Mouse (Mus musculus) CD4-positive helper T cell, adult 2 months (primary cell): ENCODE measurements around the gene Ntm.

Experiments
- DNase-seq: peaks from one replicate; pipeline ENCODE4 v3.0.0-alpha.2; 2012; ENCODE audit warnings: low read depth, missing footprints, low spot score

Ntm gene

DNA sequence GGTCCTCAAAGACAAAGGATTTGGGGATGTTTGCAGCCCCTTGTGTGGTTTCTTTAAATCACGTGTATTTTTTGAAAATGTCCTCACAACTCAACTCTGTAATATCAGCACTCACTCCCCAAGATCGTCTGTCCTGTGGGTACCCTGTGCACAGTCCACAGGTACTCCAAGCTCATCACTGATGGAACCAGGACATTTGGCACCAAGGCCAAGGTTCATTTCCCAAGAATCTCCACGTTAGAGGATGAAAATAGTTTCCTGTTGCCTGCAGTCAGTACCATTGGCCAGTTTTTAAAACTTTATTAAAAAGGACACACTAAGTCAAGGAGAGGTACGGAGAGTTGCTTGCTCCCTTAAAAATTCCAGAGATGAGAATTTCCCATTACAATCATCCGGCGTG lies 552.7 kb downstream of the Ntm start:
- no peak for DNase-seq

DNA sequence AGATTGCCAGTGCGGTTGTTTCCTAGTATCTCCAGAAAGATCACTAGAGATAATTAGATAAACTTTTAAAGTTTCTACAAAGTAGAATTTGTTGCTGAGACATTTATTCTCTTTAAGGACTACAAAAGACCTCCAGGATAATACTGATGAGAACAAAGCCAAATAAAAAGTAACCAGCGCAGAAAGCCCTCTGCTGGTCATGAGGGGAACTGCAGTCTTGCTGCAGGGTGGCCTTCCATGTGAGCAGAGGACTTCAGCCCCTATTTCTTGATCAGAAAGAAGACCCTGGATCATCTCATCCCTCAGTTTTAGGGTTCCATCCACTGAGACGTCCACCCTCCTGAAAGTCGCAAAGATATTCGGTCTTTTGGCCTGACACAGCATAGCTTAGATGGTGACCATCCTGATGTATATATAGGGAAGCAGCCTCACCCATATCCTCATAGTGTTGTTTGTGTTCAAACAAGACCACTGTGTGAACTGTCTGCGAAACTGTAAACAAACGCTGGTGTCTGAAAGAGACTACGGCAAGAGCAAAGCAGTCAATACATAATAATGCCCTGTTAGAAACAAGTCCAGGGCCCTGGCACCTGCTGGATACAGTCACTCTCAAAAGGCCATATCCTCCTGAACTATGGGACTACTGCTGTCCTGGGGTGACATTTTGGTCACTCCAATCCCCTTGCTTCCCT lies 553.6 kb downstream of the Ntm start:
- no peak for DNase-seq

DNA sequence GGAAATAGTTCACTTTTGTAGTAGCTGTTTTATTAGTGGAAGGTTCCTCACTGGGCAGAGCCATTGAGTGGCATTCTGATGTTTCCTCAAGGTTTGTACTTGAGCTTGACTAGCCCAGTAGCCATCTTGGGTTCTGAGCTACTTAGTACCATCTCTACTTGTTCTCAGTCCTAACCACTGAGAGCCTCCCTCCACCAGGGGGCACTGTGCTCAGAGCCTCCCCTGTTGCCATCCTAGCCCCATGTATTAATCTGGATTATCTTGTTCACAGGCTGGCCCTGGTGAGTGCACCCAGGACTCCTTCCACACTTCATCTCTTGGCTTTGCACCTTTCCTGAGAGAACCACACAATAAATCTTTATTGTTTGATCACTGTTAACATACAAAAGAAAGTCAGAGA lies 555.0 kb downstream of the Ntm start:
- no peak for DNase-seq

DNA sequence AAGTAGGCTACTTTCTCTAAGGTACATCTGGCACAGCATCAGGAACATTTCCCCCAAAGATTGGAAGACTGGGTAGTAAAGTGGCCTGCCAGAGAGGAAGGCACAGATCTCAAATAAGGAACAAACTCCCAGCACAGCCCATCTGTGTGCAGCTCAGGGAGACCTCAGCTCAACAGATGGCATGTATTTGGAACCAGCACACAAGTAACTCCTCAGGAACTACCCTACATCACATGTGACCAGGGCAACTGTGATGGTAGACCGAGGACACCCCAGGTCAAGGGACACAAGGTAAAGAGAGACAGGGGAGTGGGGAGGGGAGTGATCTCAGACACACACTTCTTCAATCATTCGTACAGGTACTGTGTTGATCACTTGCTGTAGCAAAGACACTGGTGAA lies 556.0 kb downstream of the Ntm start:
- DNase-seq, result no peak

DNA sequence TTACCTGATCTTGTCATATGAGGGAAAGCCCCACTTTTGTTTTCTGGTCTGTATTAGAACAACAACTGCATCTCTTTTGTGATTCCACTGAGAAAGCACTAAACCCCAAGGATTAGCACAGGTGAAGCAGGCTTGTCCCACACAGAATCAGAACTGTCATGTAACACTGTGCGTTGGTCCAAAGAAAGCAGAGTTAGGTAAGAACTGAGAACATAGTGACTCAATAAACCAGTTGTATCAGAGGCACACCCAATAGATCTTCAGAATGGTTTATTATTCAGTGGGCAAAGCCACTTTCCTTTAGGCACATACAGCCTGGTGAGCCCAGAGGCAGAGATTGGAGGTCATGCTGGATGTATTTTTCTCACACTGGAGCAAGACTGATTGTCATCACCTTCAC lies 556.9 kb downstream of the Ntm start:
- no peak for DNase-seq

DNA sequence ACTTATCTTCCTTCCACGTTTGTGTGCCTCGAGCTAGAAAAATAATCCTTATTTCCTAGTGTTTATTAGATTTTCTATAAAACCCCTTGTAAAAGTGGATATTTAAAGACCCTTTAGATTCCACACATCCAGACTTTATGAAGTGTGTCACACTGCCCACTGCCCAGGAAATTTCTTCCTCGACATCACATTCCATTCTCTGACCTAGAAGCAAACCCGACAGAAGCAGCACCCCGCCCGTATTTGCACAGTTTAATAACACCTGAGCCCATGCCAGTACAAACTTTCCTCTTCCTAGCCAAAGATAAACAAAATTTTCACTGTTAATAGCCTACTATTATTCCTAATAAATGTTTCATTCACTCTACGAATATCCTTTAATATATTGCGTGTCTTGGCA lies 562.8 kb downstream of the Ntm start:
- DNase-seq, result no peak

DNA sequence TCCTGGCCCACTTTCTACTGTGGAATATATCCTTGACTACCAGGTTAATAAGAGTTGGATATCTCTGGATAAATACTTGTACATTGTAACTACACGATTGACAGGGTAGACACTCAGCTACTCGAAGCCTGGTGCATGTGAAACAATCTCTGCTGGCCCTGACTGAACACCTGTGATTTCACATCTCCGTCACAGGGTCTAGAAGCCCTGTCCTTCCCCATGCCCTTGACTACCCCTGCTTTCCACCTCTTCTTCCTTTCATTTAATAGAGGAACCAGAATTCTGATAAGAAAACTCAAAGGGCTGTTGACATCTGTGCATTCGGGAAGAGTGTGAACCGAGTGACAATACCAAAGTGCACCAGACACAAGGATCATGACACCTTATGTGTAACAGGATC lies 566.8 kb downstream of the Ntm start:
- no peak for DNase-seq

DNA sequence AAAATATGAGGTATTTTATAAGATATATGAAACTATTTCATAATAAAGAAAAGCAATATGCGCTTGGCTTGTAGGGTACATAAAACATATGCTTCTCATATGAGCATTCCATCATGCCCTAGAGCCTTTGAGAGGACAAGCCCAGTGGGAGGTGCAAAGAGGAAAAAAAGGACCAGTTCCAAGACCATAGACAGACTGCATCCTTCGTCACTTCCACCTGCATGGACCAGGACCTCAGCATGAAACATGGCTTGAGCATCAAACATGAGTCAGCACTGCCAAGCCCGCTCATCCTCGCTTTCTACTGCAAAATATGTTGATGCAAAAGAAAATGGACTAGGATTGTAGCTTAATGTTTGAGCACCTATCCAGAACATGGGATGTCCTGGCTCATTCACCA lies 569.8 kb downstream of the Ntm start:
- no peak for DNase-seq

DNA sequence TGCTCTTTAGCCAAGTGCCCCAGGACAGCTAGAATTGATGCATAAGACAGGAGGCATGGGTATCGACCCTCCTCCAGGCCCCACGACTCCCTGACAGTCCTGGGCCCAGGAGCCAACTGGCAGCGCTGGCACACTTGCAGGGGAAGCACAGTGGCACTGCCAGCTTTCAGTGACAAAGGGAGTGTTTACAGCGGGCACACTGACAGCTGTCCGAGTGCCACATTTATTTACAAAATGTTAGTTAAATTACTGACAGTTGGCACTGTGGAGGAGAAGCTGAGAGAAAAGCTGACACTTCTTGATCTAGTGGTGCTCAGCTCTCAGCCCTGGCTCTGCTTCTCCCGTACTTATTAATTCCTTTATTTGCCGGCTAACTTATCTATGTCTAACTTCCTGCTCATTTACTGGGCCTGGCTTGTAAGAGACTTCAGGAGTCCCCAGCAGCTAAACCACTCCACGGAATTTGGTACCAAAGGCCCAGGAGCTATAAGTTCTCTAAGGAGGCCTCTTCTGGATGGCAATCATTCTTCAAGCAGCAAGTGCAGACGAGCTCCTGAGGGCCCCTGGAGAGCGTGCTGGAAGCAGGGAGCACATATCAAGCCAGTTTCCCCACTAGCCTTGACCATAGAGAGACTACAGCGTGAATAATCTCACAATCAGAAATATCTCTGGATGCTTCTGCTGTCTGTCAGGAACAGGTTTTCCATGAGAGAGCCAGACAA lies 572.0 kb downstream of the Ntm start:
- DNase-seq, result no peak

DNA sequence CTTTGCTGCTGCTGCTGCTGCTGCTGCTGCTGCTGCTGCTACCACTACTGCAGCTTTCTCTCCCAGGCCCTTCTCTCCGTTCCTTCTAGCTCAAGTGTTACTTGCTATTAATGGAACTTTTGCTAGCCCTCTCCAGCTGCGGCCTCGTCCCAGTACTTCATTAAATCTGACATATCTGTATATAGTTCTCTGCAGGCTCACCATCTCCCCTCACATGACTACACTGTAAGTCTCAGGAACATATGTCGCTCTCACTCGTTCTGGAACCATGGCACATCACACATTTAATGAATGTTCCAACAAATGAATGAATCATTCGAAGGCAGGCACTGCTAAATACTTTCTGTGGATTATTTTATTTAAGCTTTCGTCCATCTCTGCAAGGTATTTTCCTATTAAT lies 573.7 kb downstream of the Ntm start:
- DNase-seq, result no peak

DNA sequence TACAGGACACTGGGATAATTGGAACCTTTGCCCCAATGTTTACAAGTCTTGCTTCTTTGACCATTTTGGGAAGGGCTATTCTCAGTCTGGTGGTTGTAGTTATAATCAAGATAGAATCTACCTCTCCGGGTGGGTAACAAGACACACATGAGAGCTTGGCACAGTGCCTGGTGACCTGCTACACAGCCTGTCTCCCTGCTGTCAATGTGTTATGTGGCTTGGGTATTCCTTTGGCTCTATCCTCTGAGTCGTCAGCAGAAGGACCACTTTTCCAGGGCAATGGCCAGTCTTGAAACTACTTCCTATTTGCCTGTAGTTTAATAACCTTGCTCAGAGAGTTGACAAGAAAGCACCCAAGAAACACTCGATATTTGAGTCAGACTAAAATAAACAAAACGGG lies 575.8 kb downstream of the Ntm start:
- DNase-seq, result no peak

DNA sequence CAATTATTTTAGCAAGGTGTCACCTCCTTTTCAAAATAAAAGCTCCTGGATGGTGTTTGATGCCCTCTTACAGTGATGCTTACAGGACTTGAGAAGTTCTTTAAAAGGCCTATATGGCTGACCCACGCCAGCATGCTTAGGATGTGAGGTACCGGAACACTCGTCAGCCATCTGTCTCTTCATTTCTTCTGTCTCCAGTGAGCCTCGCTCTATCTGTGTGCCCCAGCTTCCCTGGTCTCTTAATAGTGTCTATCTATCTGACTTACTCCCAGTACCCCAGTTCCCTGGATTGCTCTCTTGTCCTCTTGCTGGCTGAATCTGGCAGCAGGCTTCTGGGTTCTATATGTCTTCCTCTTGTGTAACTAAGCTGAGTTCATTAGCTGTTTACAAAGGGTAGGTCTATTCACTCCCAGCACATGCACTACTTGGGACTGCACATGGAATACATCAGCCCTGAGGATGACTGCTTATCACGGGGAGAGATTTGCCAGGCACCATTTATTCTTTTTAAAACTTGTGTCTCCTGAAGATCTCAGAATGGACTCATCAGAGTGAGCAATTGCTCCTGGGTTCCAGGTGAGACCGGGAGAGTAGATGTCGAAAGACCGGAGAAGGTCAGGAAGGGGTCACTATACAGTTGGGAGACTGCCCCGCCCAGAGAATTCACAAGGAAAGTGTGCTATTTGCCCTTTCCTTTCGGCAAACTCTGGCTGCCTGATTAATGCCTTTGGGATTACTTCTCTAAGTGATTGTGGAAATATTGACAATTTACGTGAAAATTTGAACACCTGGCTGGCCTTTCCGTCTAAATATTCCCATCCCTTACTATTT lies 585.6 kb downstream of the Ntm start:
- no peak for DNase-seq

DNA sequence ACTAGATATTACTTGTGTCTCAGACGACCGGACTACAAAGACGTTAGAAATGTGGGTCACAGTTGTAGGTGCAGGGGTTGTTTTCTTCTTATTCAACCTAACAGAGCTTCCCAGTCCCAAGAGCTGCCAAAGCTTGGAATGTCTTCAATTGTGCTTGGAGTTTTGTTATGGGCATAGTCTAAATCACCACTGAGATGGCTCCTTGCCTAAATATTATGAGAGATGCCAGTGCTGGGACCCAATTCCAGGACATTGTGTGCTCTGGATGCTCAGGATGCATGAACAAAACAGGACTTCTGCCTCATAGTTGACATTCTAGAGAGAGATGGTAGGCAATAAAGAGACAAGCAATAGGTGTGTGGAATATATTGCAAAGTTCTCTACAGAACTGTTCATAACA lies 591.6 kb downstream of the Ntm start:
- no peak for DNase-seq

DNA sequence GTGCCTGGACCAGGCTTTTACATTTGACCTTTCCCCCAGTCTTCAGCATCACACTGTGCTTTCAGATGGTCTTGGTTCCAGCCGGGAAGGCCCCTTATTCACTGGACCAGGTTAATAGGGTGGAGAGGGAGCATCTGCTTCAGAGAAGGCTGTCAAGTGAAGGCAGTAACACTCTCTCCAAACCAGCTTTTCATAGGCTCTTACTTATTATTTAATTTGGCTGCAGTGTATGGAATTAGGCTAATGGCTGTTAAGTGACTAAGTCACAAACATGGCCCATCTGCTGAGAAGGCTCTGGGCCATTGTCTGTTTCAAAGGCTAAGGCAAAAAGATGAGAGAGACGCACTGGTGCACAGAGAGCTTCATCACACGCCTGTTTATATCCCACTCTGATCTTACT lies 593.3 kb downstream of the Ntm start:
- DNase-seq, result no peak

DNA sequence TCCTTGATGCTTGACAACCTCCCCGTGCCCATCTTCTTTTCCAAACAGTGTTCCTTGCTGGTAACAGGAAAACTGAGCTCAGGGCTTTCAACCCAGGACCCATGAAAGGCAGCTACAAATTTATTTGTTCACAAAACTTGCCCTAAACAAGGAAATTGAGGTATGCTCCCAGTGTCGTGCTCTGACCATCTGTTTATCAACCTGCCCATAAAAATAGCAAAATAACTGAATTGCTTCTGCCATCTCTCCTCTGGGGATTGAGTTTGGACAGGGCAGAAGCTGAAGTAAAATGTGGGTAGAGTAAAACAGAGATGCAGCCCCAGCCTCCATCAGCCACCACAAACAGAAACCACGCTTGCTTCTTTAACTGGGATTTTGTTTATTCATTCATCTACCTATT lies 594.6 kb downstream of the Ntm start:
- no peak for DNase-seq

DNA sequence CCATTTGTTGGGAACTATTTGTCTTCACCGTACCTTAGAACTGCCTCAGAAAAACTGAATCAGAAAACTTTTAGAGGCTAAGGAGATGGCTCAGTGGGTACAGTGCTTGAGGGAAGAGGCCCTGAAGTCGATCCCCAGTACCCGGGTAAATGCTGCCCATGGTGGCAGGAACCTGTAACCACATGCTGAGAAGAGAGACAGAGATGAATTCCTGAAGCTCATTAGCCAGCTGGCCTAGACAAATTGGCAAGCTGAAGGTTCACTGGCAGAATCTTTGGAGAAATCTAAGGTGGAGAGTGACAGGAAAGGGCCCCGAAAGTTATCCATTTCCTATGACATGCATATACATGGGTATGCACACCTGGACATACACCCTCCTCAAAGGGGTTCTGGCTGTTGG lies 605.1 kb downstream of the Ntm start:
- no peak for DNase-seq

DNA sequence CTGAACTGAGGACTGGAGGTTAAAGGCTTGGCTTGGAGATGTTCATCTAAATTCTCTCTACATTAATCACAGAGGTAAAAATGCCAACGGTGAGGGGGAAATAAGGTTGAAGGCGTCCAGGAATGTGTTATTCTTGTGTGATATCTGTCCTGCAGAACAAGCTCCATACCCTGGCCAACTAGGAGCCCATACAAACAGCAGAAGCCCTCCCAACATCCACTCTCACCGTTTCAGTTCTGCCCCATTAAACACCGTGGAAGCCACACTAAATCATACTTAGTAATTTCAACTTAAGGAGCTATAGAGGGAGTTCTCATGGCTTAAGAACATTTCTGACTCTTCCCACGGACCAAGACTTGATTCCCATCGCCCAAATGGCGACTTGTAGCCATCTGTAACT lies 620.6 kb downstream of the Ntm start:
- DNase-seq, result no peak

DNA sequence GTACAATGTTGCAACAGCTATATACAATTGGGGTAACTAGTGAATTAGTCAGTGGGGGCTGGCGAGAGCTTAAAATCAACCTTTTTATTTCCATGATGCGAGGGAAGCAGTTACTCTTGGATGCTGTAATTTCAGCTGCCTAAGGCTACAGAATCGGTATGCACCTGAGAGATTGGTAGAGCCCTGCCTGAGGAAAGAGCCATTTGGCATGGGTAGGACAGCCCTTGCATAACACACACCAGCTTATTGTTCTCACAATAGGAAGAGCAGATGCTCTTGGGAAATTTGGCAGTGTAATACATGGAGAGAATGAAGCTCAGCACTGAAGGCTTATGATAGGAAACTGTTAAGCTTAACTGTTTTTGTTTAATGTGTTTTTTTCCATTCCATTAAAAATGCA lies 621.6 kb downstream of the Ntm start:
- DNase-seq, result no peak

DNA sequence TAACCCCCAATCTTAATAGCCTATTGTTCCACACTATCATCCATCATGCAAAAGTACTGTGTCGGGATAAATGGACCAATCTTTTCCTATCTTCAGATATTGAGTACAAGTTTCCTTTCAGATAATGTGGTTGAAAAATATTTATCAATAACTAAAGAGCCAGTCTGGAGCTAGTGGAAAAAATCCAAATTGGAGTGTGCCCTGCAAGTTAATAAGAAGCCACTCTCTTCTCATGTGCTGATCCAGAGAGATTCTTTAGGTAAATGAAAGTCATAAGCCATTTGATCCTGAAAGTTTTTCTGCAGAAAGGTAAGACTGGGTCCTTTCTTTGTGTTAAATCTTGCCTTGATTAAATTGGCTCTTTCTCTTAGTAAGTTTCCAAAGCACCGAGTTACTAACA lies 627.3 kb downstream of the Ntm start:
- no peak for DNase-seq

DNA sequence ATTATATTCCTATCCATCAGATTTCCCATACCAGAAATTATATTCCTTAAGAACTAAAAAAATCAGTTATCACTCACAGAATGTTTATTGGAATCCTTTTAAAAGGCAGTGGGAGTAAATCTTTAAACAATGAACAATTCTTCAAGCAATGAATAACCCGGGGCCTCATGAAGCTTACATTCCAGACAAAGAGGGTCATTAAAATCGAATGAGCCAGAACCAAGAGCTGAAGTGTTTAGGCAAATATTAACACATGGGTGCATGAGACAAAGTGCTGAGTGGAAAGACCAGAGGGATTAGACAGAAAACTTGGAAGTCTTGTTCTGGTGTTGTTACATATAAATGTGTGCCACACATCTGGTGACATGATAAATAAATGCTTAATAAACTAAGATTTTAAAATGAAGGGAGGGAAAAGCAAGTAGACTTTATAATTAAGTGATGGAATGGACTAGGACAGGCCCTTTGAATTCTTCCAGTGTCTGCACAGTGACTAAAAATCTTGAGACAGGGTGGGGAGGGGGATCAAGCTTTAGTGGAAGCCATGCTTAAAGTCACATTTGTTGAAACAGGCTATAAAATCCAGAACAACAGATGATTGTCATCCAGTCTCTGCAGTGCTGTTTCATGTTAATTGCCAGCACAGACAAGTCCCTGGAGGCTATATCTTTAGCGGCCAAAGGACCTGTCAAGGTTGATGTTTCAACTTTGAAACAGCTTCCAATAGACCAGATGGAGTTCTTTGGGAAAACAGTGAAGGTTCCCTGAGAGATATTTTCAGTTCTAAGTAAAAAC lies 630.4 kb downstream of the Ntm start:
- DNase-seq, result no peak

DNA sequence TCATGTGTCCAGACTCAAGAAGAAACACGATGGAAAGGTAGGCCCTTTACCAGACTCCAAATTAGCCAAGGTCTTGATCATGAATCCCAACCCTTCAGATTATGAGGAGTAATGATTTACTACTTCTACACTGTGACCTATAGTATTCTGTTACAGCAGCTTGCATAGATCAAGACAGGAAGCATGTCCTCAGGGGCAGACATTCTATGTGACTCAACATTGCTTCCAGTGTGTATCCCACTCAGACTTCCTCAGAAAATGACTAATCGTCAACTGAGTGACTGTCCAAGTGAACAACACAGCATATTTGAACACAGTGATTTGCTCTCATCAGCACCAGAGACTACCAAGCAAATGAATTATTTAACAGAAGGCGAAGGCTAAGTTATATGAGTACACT lies 632.5 kb downstream of the Ntm start:
- no peak for DNase-seq

DNA sequence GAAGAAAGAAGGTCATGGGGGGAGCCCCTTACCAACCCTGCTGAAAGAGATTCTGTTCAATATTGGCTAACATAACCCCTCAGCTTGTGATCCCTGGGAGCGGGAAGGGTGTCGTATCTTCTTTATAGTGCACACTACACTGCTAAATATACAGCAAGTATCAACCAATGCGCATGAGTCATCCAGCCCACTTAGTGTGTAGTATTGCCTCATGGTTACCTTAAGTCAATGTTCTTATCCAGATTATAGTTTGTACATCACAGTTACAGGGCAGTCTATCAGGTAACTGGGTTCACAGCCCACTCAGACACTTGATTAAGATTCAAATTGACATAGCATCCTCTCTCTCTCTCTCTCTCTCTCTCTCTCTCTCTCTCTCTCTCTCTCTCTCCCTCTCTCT lies 636.7 kb downstream of the Ntm start:
- DNase-seq, result no peak
